Mouse (Mus musculus) subcutaneous adipose tissue, adult 2 months (tissue): ENCODE data around the gene Ipo4. TPM values are rescaled to one million over a fixed set of nuclear protein-coding genes. Genes with fewer than 3 reads are reported as not detected.

Source experiments
- polyA plus RNA-seq: library from polyadenylated mRNA; depleted of rRNA; stranded (reverse); fragments of >200 nt; gene quantifications from 2 replicates; pipeline ENCODE4 v1.2.3, GENCODE M21; 2012; ENCODE audit warnings: low replicate concordance; rRNA removed

Gene Ipo4
- 115 and 240 TPM in 2 replicates for polyA plus RNA-seq

GRCm38 (mm10) chr14:55635523-55636007, at the start of gene Ipo4:
Gene Ipo4, minus strand, starts transcription at chr14:55635957.

GRCm38 (mm10) chr14:55681160-55682117, 45.7 kb upstream of the Ipo4 start, which contains the start of gene Tinf2:
Gene Tinf2, minus strand, starts transcription at chr14:55681820.

DNA sequence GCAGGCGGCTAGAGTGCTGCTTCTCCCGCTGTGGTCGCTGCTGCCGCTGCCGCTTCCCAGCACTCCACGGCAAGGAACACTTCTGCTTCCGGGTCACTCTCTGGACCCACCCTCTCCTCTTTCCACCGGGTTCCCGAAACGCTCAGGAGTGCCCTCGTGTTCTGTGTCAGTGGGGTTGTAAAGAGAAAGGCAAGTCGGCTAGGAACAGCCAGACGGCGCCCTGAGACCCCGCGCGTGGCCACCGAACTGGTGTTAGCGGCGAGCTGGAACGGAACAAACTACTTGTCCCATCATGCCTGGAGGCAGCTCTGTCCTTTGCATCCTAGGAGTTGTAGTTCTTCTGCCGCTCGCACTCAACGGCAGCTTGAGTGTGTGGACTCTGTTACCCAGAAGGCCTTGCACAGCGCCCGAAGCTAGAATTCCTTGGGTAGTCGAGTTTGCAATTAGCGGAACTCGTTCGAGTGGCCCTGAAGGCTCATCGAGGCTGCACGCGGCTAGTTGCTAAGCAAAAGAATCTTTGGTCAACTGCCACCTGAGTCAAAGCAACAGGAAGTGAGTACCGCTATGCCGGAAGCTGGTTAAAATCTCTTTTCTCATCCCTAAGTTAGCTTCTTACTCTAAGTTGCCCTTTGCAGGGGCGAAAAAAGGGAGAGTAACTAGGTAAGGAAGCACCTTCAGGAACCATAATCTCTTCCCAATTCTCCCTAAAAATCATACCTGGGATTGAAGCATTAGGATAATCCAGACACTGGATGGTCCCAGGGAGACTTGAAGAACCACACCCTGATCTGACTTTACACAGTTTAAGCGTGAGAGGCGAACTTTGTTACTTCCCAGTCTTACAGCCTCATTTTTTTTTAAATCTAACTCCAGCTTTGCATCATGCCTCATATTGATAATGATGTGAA, 36.3 kb upstream of the Ipo4 start, which contains the start of the genes Gmpr2 and Nedd8:
Gene Gmpr2, plus strand, starts transcription at position 109 of the 908 bp plus-strand sequence.
Gene Nedd8, minus strand, starts transcription at position 292 of the 908 bp plus-strand sequence.

DNA sequence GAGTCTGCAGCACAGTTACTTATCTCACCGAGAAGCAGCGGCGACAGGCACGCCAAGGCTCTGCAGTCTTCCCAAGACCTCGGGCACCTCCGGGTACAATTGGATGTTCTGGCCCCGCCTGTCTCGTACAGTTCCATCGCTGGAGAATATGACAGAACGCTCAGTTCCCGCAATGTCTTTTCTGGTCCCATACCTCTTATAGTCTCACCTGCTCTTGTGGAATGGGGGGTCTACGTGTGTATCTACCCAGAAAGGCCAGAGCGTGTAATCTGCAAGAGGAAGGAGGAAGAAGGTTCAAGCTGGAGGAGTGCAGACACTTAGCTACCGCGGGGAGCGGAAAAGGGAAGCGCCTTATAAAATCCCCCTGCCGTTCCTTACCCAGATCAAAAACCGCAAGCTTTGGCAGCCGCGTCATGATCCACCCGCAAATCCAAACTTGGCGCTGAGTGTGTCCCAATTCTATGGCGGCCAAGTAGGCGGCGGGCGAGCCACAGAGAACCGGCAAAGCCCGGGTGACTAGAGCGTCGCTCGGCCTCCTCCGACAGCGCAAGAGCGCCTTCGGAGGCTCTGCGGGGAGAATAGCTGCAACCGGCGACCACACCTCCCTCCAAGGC, 24.3 kb upstream of the Ipo4 start, which contains the start of gene Mdp1:
Gene Mdp1, minus strand, starts transcription at position 549 of the 614 bp plus-strand sequence.

DNA sequence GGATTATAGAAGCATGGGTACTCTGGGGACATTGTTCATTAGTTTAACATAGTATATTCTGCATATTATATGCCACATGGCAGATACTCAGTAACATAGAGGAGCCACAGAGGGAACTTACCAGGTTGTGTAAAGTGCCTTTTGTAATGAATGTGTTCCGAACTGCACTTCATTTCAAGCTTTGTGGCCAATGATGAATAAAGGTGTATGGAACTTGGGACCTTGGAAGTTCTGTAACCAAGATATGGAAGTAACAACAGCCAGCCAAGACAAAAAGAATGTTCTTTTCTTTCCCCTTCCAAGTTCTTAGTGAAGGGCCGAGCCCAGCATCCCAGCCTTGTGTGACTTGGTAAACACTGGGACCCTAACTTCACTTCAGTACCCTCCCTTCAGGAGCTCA, 14.1 kb upstream of the Ipo4 start, which contains the start of gene Tssk4:
Gene Tssk4, plus strand, starts transcription at position 301 of the 400 bp plus-strand sequence.

DNA sequence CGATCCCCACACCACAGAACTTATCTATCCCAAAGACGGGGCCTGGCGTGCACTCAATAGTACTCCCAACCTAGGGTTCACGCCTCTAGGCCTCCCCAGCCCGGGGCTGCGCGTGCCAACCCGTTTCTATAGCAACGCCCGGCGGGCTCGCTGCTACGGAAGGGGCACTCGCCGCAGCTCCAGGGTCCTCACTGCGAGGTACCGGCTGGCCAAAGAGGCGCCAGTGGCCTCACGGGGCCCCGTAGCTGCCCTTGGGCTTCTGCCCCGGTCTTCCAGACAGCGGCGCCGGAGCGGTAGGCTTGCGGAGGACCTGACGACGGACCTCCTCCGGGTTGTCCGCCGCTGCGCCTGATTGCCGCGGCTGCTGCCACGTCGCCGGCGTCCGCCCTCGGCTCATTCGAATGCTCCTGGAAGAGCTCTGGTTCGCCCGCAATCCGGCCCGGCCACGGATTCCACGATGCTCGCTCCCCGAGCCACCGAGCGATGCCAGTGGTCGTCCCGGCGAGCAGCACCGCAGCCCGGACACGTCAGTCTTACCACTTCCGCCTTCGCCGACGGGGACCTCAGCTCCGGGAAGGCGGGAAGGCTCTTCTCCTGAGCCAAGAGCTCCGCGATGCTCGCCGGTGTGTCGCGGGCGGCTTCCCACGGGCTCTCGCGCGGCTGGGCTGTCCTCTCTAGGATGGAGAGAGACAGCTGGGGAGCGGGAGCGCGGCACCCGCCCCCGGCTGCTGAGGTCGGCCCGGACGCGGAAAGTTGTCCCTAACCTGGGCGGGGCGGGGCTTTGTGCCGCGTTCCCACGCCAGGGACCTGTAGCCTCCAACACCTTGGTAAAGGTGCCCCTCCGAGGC, 7.5 kb upstream of the Ipo4 start, which contains the start of gene Tm9sf1:
Gene Tm9sf1, minus strand, starts transcription at position 747 of the 848 bp plus-strand sequence.

DNA sequence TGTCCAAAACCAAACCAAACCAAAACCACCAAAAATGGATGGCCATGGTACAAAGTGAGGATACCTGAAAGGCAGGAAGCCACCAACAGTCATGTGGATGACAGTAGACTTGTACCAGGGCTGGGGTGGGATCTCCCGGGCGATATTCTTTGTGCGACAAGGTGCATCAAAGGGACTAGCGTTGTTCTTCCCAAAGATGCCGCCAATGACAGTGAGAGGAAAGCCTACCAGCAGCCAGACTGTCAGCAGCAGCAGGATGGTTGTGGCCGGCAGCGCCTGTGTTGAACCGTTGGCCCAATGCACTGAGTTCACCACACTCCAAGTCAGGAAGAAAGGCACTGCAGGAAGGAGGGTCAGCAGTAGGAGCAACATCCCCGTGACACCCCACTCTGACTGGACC, 2.0 kb upstream of the Ipo4 start, which contains the start of gene Gm49378:
Gene Gm49378, minus strand, starts transcription at position 101 of the 400 bp plus-strand sequence.

DNA sequence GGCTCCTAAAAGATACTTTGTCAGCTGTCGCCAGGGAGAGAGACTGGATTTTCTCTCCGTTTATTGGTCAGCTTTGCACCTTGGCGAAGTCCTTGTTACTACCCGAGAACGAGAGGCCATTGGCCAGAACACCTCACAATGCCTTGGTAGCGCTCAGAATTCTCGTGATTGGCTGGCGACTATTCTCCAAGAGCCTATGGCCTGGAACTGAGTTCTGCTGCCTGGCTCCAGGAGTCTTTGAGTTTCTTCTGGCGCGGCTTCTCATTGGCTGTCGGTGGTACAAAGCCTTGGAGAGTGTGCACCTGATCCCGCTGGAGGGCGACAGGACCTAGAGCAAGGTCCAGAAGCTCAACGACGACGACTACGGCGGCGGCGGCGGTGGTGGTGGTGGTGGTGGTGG, 17.9 kb downstream of the Ipo4 start, which contains the start of gene Rec8:
Gene Rec8, plus strand, starts transcription at position 216 of the 400 bp plus-strand sequence.

DNA sequence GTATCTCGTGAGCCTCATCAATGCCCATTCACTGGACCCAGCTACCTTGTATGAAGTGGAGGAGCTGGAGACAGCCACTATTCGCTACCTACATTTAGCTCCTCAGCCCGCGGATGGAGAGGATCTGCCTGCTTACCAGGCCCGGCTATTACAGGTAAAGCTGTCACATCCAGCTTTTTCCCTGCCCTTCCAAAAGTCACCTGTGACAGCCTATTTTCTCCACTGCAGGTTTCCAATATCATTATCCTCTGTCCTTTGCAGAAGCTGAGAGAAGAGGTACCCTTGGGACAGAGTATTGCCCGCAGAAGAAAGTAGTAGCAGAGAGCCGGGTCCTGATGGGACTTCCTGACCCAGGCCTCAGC, 32.5 kb downstream of the Ipo4 start, which contains the start of gene Irf9:
Gene Irf9, plus strand, starts transcription at position 301 of the 362 bp plus-strand sequence.

DNA sequence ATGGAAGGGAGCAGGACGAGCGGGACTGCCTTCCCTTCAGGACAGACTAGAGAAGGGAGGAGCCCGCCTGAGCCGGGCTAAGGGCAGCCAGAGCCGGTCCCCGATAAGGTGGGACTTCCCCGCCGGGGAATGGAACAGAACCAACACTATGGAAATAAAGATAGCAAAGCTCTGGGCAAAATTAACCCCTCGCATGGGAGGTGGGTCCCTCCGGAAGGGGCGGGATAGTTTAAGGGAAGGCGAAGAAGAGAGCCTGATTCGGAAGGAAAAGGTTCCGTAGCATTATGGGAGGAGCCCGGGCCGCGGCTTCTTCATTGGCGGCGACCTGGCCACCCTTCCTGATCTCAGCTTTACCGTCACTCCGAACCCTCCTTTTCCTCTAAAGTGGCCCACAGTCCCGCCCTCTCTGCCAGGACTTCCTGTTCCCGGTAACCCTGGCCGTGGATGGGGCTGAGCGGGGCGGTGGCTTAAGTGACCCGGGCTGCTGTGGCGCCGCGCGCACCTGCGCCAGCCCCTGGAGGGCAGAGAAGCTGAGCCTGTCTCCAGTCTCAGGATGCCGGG, 44.3 kb downstream of the Ipo4 start, which contains the start of gene Rnf31:
Gene Rnf31, plus strand, starts transcription at position 378 of the 561 bp plus-strand sequence.

DNA sequence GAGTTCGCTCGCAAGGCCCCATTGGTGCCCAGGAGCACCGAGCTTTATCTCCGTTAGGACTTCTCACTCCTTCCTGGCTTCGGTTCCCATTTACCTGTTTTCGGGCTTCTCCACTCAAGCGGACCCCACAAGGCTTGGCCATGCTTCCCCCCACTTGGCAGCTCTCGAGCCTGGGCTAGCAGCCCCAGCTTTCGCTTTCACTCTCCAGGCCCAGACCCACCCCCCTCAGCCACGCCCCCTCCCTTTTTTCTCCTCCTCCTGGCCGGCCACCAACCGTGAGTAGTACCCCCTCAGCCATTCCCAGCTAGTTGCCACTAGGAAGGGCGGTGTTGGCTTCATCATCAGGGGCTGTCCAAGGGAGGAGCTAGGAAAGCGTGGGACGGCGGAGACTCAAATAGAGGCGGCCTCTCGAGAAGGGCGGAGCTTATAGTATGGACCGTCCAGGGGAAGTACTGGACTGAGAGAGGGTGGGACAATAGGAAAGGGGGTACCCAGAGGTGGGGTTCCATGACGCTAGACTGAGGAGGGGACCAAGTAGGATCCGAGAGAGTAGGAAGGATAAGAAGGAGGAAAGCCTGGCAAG, 44.9 kb downstream of the Ipo4 start, which contains the start of gene Psme2:
Gene Psme2, minus strand, starts transcription at position 366 of the 583 bp plus-strand sequence.

DNA sequence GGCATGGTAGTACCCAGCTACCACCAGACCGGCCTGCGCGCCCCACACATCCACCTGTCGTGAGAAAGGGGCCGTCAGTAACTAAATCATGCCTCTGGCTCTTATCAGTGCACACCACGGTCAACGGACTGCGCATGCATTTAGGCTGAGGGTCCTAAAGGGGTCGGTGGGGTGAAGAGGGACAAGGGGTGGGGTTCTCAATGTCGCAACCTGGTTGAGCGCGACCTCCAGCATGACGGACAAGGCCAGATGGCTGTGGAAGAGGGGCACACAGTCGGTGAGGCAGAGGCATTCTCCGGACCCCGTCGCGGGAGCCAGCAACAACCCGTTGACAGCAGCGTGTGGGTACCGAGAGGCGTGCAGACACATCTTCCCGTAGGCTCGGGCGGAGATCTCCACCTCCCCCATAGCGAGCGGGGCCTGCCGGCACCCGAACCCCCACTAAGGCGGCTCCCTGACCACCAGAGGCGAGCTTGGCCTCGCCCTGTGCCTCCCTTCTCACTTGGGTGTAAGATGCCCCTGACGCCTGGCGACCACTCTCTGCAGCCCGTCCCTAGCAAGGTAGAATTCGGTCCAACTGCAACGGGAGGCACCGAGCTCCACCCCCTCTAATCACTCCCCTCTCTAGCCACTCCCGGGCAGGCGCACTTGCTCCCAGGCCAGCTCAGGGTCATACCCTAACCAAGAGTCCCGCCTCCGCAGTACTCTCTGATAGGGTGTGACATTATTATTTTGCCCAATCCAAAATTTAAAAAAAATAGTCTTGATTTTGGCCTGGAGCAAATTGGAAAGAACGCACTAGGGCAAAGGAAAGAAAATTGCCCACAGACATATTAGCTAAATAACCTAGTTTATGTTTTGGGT, 50.8 kb downstream of the Ipo4 start, which contains the start of gene Emc9:
Gene Emc9, minus strand, starts transcription at position 601 of the 864 bp plus-strand sequence.

DNA sequence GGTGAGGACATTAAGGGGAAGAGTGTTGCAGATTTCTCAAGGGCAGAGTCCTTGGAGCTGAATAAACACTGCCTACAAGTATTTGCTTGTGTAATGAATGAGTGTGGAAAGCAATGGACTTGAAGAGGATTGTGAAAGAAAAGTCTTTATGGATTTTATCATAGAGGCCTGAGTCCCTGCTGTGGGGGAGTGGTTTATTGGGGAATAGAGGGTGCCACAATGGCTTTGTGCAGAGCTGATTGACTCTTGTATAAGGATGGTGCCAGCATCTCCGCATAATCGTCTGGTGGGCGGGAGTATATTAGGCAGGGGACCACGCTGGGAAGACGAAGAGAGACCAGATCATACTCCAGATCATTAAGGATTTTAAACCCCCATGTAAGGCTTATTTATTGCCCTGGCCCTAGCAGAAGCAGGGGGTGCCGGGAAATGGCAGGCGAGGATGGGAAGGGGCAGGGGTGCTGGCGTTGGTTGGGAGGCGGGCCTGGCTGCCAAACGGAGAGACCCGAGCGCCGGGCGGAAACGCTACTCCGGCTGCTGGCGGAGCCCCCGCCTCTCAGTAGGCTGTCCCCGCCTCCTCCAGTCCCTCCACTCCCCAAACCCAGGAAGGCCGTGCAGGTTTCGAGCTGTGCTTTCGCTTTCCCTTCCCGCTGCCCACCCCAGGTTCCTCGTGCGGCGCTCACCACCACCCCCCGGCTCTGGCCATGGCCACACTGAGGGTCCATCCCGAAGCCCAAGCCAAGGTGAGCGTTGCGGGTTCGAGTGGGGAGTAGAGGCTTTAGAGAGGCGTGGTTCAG, 57.7 kb downstream of the Ipo4 start, which contains the start of gene Psme1:
Gene Psme1, plus strand, starts transcription at position 253 of the 797 bp plus-strand sequence.

